Mouse (Mus musculus): ENCODE data around the gene Gm9887.
"Not testable (repeated sequence)": the region's sequence is repeated elsewhere in the genome, so short reads cannot be mapped to it uniquely, and the experiment has no call there.

GRCm38 (mm10) chr12:69363110-69363509 lies 9.1 kb downstream of the Gm9887 start:
- TF ChIP-seq CTCF (IDR thresholded peaks at IDR 0.05; ENCODE audit: borderline replicate concordance, insufficient read depth, low read depth, low read length); POLR2A (IDR thresholded peaks at IDR 0.05; ENCODE audit: borderline replicate concordance, insufficient read depth, low read length): not testable (repeated sequence)

Data from cerebellum, adult 2 months (tissue).